Mouse (Mus musculus) gastrocnemius, postnatal 4 days (tissue): Measurements from ENCODE around the gene Wapl. TPM values are rescaled to one million over a fixed set of nuclear protein-coding genes. Genes with fewer than 3 reads are reported as not detected.

Experiments used
- DNase-seq, 2 experiments: peaks; one replicate each; pipeline ENCODE4 v3.0.0; 2021 to 2022; ENCODE audit warnings: low spot score in 2 of 2, mixed read lengths in 2 of 2
- total RNA-seq, 2 experiments: library from RNA; stranded (reverse); gene quantifications; 2 replicates each; pipeline ENCODE4 v1.2.3; 2021

Gene Wapl
- total RNA-seq, 2 experiments from 2014 or later, result 48.5 to 53.4 TPM

DNA sequence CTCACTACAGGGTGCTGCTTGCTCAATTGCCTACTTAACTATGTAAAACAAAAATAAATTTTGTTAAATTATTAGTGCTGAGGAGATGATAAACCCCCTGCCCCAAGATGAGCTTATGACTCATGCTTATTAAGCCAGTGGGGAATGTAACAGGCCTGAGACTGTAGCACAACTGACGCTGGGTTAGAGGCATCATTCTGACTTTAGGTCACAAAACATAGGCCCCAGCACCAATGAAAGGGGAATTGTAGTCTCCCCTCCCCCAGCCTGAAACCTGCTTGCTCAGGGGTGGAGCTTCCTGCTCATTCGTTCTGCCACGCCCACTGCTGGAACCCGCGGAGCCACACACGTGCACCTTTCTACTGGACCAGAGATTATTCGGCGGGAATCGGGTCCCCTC lies 97.9 kb downstream of the Wapl start:
- DNase-seq, result no peak

DNA sequence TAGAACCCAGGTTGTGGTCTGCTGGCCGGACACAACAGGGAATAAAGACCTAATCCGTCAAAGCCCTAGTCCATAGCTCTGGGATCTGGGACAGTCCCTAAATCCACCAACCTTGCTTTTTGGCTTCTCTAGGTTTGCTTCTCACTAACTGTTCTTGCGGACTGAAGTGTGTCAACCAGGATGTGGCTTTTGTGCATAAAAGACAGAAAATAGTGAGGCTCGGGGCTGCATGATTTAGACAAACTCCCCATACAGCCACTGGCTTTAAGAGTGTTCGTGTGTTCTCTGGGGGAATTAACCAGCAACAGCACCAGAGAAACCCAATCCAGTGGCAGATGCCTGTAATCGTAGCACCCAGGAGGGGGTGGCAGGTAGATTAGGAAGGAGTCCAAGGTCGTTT lies 98.4 kb downstream of the Wapl start:
- DNase-seq, result no peak

DNA sequence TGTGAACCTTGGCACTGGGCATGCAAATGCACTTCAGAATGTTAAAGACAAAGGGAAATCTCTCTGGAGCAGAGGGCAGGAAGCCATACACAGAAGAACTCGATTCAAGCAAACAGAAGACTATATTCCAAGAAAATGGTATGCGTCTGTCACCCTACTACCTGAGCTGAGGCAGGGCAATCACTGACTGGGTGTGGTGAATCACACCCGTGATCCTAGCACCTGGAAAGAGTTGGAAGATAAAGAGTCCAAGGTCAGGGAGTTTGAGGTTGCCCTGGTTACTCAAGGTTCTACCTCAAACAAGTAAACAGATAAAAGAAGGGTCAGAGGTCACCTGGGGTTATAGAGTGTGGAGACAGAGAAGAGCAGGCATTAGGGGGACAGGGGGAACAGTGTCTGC lies 100.0 kb downstream of the Wapl start:
- no peak for DNase-seq

DNA sequence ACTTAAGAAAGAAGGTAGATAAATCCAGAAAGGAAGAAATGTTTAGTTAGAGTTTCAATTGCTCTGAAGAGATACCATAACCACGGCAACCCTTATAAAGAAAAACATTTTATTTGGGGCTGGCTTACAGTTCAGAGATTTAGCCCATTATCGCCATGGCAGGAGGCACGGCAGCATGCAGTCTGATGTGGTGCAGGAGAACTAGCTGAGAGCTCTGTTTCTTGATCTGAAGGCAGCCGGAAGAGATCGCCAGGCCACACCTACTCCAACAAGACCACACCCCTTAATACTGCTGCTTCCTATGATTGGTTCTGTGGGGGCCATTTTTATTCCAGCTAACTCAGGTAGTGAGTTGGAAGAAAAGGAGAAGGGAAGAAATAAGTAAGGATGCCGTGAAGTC lies 100.5 kb downstream of the Wapl start:
- no peak for DNase-seq

DNA sequence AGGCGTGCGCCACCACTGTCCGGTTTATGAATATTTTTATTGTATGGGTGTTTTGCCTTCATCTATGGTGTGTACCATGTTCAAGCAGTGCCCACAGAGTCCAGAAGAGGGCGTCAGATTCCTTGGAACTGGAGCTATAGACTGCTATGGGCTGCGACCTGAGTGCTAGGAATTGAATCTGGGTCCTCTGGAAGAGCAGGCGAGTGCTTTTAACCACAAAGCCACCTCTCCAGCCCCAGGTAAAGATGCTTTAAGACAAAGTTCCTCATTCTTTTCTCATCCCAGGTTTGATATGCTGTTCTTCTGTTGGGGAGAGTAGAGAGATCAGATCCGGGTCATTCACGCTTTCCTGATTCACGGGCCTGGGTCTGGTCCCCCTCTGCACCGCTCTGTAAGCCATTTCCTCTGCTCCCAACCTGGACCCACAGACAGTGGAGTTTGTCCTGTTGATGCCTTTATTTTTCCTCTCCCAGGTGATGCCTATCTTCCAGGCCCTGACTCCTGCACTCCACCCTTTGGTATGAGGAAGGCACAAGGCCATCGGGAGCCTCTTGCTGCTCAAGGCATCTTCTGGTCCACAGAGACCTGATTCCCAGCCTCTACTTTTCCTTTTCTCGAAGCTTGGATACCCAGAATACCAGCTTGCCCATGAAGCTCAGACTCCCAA lies 103.1 kb downstream of the Wapl start:
- DNase-seq, result no peak

DNA sequence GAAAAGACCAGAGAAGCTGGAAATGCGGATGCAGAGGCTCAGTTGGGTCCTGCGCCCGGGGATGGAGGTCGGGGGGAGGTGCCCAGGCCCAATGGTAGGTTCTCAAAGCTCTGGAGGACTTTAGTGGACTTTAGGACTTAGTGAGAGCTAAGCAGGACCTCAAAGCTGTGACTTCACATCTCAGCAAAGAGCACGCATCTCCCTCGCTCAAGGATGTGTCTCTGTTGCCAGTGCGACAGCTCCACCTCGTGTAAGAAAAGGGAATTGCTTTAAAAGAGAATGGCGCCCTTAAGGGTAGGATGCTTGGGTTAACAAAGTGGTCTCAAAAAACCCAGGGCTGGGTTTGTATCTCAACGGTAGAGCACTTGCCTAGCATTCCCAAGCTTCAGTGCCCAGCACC lies 104.1 kb downstream of the Wapl start:
- no peak for DNase-seq

DNA sequence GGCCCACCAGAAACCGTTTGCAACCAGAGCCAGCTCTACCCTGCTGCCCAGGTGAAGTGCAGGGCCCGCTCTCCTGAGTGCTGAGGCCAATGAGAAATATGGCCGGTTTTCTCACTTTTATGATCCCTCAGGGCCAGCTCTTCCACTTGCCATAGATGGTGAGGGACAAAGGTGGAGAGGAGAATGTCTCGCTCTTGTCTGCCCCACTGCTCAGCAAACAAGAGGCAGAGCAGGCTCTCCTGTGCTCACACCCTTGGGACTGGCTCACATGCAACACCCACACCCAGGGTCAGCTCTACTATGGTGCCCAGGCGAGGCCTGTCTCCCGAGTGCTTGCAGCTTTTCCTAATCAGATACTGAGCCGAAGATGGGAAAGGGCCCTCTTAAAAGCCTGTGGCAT lies 105.0 kb downstream of the Wapl start:
- DNase-seq, result no peak

DNA sequence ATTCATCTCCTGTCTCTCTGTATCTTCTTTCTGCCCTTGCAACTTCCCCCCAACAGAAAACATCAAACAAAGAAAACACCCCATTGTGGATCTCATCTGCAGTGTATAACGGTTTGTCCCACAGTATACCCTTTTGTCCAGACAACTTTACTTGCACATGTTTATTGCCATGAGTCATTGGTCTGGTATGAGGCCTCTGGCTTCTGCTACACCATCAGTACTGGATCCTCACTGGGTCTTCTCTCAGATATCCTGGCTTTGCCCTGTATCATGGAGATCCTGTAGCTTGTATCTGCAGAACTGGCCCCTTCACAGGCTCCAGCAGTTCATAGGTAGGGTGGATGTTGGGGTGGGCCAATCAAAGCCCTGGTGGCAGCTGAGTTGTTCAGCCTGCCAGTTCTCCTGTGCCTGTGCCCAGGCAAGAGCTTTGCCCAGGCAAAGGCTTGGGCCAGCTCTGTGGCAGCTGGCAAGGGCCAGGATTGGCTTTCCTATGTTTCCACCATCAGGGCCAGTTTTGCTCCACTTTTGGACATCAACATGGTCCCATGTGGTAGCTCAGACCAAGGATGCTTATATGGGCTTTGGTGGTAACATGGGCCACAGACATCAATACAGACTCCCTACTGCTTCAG lies 119.8 kb downstream of the Wapl start:
- no peak for DNase-seq

Other genes starting within 250 kb of the Wapl start
- gene Bmpr1a, start 170.6 kb upstream of the Wapl start, total RNA-seq, result 100 to 1,000 TPM in 1 of 2 experiments, 10 to 100 TPM in 1; 99.6 to 112 TPM
- not detected for gene 9230112D13Rik, start 151.1 kb upstream of the Wapl start, total RNA-seq
- 1,000 to 10,000 TPM; 1,045 to 1,064 TPM for gene Ldb3, start 85.2 kb upstream of the Wapl start, total RNA-seq
- gene Opn4, start 73.8 kb upstream of the Wapl start, total RNA-seq, result under 1 TPM; 0.13 to 0.20 TPM
- gene Grid1, start 146.2 kb downstream of the Wapl start, total RNA-seq, result under 1 TPM; 0.27 to 0.34 TPM